Mouse (Mus musculus): Measurements from ENCODE around the gene Hnrnpa3.

- TF ChIP-seq CTCF (IDR thresholded peaks at IDR 0.05; ENCODE audit: low read depth) = no peak
- TF ChIP-seq EP300 (IDR thresholded peaks at IDR 0.05; ENCODE audit: low read depth) = no peak
Observed at GRCm38 (mm10) chr2:75626597-75627440, 32.2 kb upstream of the Hnrnpa3 start.

All from liver, postnatal 0 days (tissue).